Mouse (Mus musculus) hindlimb bud, embryonic 11.5 days (tissue): ENCODE measurements around the gene Hprt.

Experiments
- DNase-seq: peaks from one replicate; pipeline ENCODE4 v3.0.0-alpha.2; 2012; ENCODE audit warnings: low read depth, low spot score; ENCODE audit errors: extremely low spot score

Gene Hprt

GRCm38 (mm10) chrX:53040138-53040537 is 52.2 kb downstream of the Hprt start:
- no peak for DNase-seq

- DNase-seq = no peak
These were observed 53.1 kb downstream of the Hprt start for GRCm38 (mm10) chrX:53041006-53041405.

- DNase-seq = no peak
These were observed 57.4 kb downstream of the Hprt start for GRCm38 (mm10) chrX:53045187-53045903.

- DNase-seq = no peak
These were observed 58.1 kb downstream of the Hprt start for GRCm38 (mm10) chrX:53046033-53046432.

- no peak for DNase-seq
These were observed 59.0 kb downstream of the Hprt start for GRCm38 (mm10) chrX:53046911-53047310.

- DNase-seq = no peak
These were observed 61.3 kb downstream of the Hprt start for GRCm38 (mm10) chrX:53049196-53049595.

- DNase-seq = no peak
These were observed 62.4 kb downstream of the Hprt start for GRCm38 (mm10) chrX:53050353-53050752.

- DNase-seq = no peak
These were observed 64.9 kb downstream of the Hprt start for GRCm38 (mm10) chrX:53052652-53053500.

GRCm38 (mm10) chrX:53053885-53054284 is 65.9 kb downstream of the Hprt start:
- DNase-seq = no peak

- no peak for DNase-seq
These were observed 67.8 kb downstream of the Hprt start for GRCm38 (mm10) chrX:53055771-53056170.

- DNase-seq = no peak
These were observed 68.7 kb downstream of the Hprt start for GRCm38 (mm10) chrX:53056627-53057026.

- DNase-seq = no peak
These were observed 69.3 kb downstream of the Hprt start for GRCm38 (mm10) chrX:53057054-53057759.

GRCm38 (mm10) chrX:53057760-53058090 is 69.8 kb downstream of the Hprt start:
- DNase-seq = no peak

GRCm38 (mm10) chrX:53058459-53059280 is 70.7 kb downstream of the Hprt start:
- no peak for DNase-seq

- no peak for DNase-seq
These were observed 71.6 kb downstream of the Hprt start for GRCm38 (mm10) chrX:53059426-53060007.

GRCm38 (mm10) chrX:53064406-53064805 is 76.5 kb downstream of the Hprt start:
- no peak for DNase-seq
